Comparison of ENCODE assay signal across 10 mouse cellular contexts in genomic region chr13:34239371-34240086, GRCm38 (mm10).
DNase-seq lines count a peak whose midpoint lies in the region; ATAC-seq and TF ChIP-seq lines count a peak whose summit lies in the region.
"Had no signal": no experiment of that assay in that cellular context is flagged by ENCODE, and none has a peak within 500 bp of the region (broad histone marks: within the 10 kb centered on the region; RNA-seq: fewer than 3 reads in every experiment).

No protein-coding gene starts in this region.

- no peak overlapping the region for H3K9ac ChIP-seq in hindbrain, embryonic 11.5 days (ENCODE audit: low read depth, low read length)
- no peak overlapping the region for H3K9ac ChIP-seq in hindbrain, postnatal 0 days (replicated peaks; ENCODE audit: low read length)
- no peak overlapping the region for H3K9ac ChIP-seq in forebrain, embryonic 12.5 days
- no peak overlapping the region for H3K9ac ChIP-seq in neural tube, embryonic 13.5 days

- H3K27me3 ChIP-seq in hindbrain, embryonic 11.5 days (ENCODE audit: control insufficient read depth, insufficient read depth, low read length): no peaks in the 10 kb centered on the region
- H3K27me3 ChIP-seq in hindbrain, postnatal 0 days (ENCODE audit: insufficient read depth, low read length): no peaks in the 10 kb centered on the region
- H3K27me3 ChIP-seq in forebrain, embryonic 12.5 days: no peaks in the 10 kb centered on the region
- H3K27me3 ChIP-seq in neural tube, embryonic 13.5 days: no peaks in the 10 kb centered on the region
- H3K27me3 ChIP-seq: megakaryocyte, embryonic 14.5 days had no signal

- no peak overlapping the region for H3K4me3 ChIP-seq in hindbrain, embryonic 11.5 days (ENCODE audit: low read depth, low read length)
- H3K4me3 ChIP-seq in hindbrain, postnatal 0 days (ENCODE audit: low read length): no peak overlapping the region
- H3K4me3 ChIP-seq in forebrain, embryonic 12.5 days (replicated peaks): no peak overlapping the region
- no peak overlapping the region for H3K4me3 ChIP-seq in neural tube, embryonic 13.5 days
- H3K4me3 ChIP-seq: megakaryocyte, embryonic 14.5 days had no signal

- H3K4me2 ChIP-seq in hindbrain, embryonic 11.5 days (replicated peaks; ENCODE audit: low read depth, low read length): peak overlapping the region; percentile 19; the same call in 1 of the 2 replicates
- H3K4me2 ChIP-seq in hindbrain, postnatal 0 days (ENCODE audit: low read depth, low read length): no peak overlapping the region
- H3K4me2 ChIP-seq in forebrain, embryonic 12.5 days: peak overlapping the region; percentile 38
- H3K4me2 ChIP-seq in neural tube, embryonic 13.5 days: peak overlapping the region; percentile 3; the same call in 1 of the 2 replicates

- H3K4me1 ChIP-seq in hindbrain, embryonic 11.5 days (replicated peaks; ENCODE audit: control insufficient read depth, insufficient read depth, low read length): peaks cover 9% of the 10 kb centered on the region; the same call in 1 of the 2 replicates
- H3K4me1 ChIP-seq in hindbrain, postnatal 0 days (ENCODE audit: insufficient read depth, low read length): no peaks in the 10 kb centered on the region
- peaks cover 70% of the 10 kb centered on the region for H3K4me1 ChIP-seq in forebrain, embryonic 12.5 days
- H3K4me1 ChIP-seq in neural tube, embryonic 13.5 days (replicated peaks): peaks cover 70% of the 10 kb centered on the region

- DNase-seq in hindbrain, embryonic 11.5 days (ENCODE audit: low spot score): peak; percentile 68
- DNase-seq in hindbrain, postnatal 0 days (ENCODE audit: low spot score): no peak
- DNase-seq in kidney, postnatal 10 days: peak; percentile 73
- DNase-seq in cerebellum, adult 18-20 months: no peak
- no peak for DNase-seq in right cerebral cortex, postnatal 4 days
- DNase-seq in frontal cortex, postnatal 36 days (ENCODE audit: low spot score in 2 of 2): no peak
- DNase-seq: heart, postnatal 14 days had no signal

- H3K36me3 ChIP-seq in hindbrain, embryonic 11.5 days (ENCODE audit: control insufficient read depth, insufficient read depth, low read length): no peaks in the 10 kb centered on the region
- H3K36me3 ChIP-seq in hindbrain, postnatal 0 days (ENCODE audit: insufficient read depth, low read length): no peaks in the 10 kb centered on the region
- H3K36me3 ChIP-seq in forebrain, embryonic 12.5 days (replicated peaks): no peaks in the 10 kb centered on the region
- no peaks in the 10 kb centered on the region for H3K36me3 ChIP-seq in neural tube, embryonic 13.5 days

- 10% methylated on average over 11 of the region's 11 CpGs for WGBS in hindbrain, embryonic 11.5 days
- 23% methylated on average over 11 of the region's 11 CpGs for WGBS in hindbrain, postnatal 0 days
- WGBS in forebrain, embryonic 12.5 days: 3% methylated on average over 11 of the region's 11 CpGs
- WGBS in neural tube, embryonic 13.5 days: 12% methylated on average over 11 of the region's 11 CpGs

- no peak for TF ChIP-seq CTCF in hindbrain, postnatal 0 days (IDR thresholded peaks at IDR 0.05; ENCODE audit: low read depth)

- H3K27ac ChIP-seq in hindbrain, embryonic 11.5 days (ENCODE audit: low read depth, low read length): peak overlapping the region; percentile 84
- no peak overlapping the region for H3K27ac ChIP-seq in hindbrain, postnatal 0 days
- H3K27ac ChIP-seq in forebrain, embryonic 12.5 days: peak overlapping the region; percentile 92
- peak overlapping the region; percentile 61; the same call in 1 of the 2 replicates for H3K27ac ChIP-seq in neural tube, embryonic 13.5 days (replicated peaks)

- ATAC-seq in hindbrain, embryonic 11.5 days (ENCODE audit: low FRiP score): peak; percentile 63
- ATAC-seq in hindbrain, postnatal 0 days: no peak
- peak; percentile 78 for ATAC-seq in forebrain, embryonic 12.5 days (ENCODE audit: low FRiP score)
- ATAC-seq in neural tube, embryonic 13.5 days (ENCODE audit: low read depth): no peak

- no peaks in the 10 kb centered on the region for H3K9me3 ChIP-seq in hindbrain, embryonic 11.5 days (ENCODE audit: control insufficient read depth, low read length)
- no peaks in the 10 kb centered on the region for H3K9me3 ChIP-seq in hindbrain, postnatal 0 days (ENCODE audit: low read length)
- no peaks in the 10 kb centered on the region for H3K9me3 ChIP-seq in forebrain, embryonic 12.5 days
- H3K9me3 ChIP-seq in neural tube, embryonic 13.5 days: no peaks in the 10 kb centered on the region
- H3K9me3 ChIP-seq: megakaryocyte, embryonic 14.5 days had no signal

Comparison
In these comparisons a context has a peak if more than half of its experiments do, and no peak if none do; other contexts are left out.
1. ATAC-seq: peak in hindbrain, embryonic 11.5 days (single experiment) and forebrain, embryonic 12.5 days (single experiment); none in hindbrain, postnatal 0 days (single experiment) and neural tube, embryonic 13.5 days (single experiment).
2. DNase-seq: peak in hindbrain, embryonic 11.5 days (single experiment) and kidney, postnatal 10 days (single experiment); none in hindbrain, postnatal 0 days (single experiment), cerebellum, adult 18-20 months (0 of 2), right cerebral cortex, postnatal 4 days (single experiment) and frontal cortex, postnatal 36 days (0 of 2).